Mouse (Mus musculus) neural tube, embryonic 13.5 days (tissue): ENCODE measurements at regions not wholly inside any gene's neighbourhood (a gene's known extent, or its start where the extent isn't known, plus 50 kb on each side); places are given as distances from the start of the nearest gene placed in this dataset.
A peak's percentile ranks its signal among the peaks of the same experiment; 100 is the strongest.

Source experiments
- ATAC-seq: fragments of 200-750 bp; cut with Nextera tagmentation; 2 replicates; pipeline ENCODE4 v1.8.0; 2017; ENCODE audit warnings: low read depth, mild to moderate bottlenecking, moderate TSS enrichment, moderate library complexity
- H3K27ac ChIP-seq: fragments of 300-500 bp; sonication (generic); replicated peaks from 2 replicates; pipeline ENCODE4 v1.5.1; 2015; ENCODE audit warnings: moderate library complexity, mild to moderate bottlenecking, inconsistent platforms
- H3K27me3 ChIP-seq: fragments of 300-500 bp; sonication (generic); 2 replicates; pipeline ENCODE4 v1.6.1; 2015; ENCODE audit warnings: mild to moderate bottlenecking, inconsistent platforms
- H3K36me3 ChIP-seq: fragments of 300-500 bp; sonication (generic); 2 replicates; pipeline ENCODE4 v1.6.1; 2015; ENCODE audit warnings: mild to moderate bottlenecking, inconsistent platforms
- H3K4me1 ChIP-seq: fragments of 300-500 bp; sonication (generic); replicated peaks from 2 replicates; pipeline ENCODE4 v1.6.1; 2015; ENCODE audit warnings: inconsistent platforms
- H3K4me2 ChIP-seq: fragments of 300-500 bp; sonication (generic); 2 replicates; pipeline ENCODE4 v1.6.1; 2015; ENCODE audit warnings: inconsistent platforms, mild to moderate bottlenecking, moderate library complexity
- H3K4me3 ChIP-seq: fragments of 300-500 bp; sonication (generic); 2 replicates; pipeline ENCODE4 v1.5.1; 2015; ENCODE audit warnings: mild to moderate bottlenecking, inconsistent platforms
- H3K9ac ChIP-seq: fragments of 300-500 bp; sonication (generic); 2 replicates; pipeline ENCODE4 v1.6.1; 2015; ENCODE audit warnings: moderate library complexity, mild to moderate bottlenecking, inconsistent platforms
- H3K9me3 ChIP-seq: fragments of 300-500 bp; sonication (generic); 2 replicates; pipeline ENCODE4 v1.6.1; 2016; ENCODE audit warnings: inconsistent platforms
- WGBS: fragments of 180-500 bp; shearing (Covaris S2); methylation state at CpG from one replicate; pipeline ENCODE4 v1.1.7; 2015; 5-methylcytosine and 5-hydroxymethylcytosine counted together

DNA sequence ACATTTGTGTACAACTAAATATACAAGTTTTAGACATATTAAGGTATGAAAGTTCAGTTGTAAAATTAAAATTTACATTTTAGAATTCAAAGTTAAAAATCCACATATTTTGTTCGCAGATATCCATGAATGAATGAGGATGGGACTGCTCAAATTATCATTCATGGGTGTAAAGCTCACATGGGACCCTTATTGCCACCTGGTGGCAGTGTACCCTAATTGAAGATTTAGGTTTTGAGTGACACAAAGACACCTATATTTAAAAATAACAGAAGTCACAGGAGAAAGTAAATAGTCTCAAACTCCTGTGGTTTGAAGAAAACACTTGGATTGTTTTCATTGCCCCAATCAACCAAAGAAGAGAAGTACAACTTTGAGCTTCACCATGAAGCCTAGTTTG lies 492.8 kb upstream of the A1bg start:
- H3K4me1 ChIP-seq, result no peaks in the 10 kb centered on the region
- no peak overlapping the region for H3K4me3 ChIP-seq
- WGBS, result 65% methylated on average over 1 of the region's 1 CpGs
- no peak overlapping the region for H3K4me2 ChIP-seq
- no peak overlapping the region for H3K27ac ChIP-seq
- no peak overlapping the region for H3K9ac ChIP-seq
- no peaks in the 10 kb centered on the region for H3K27me3 ChIP-seq
- no peaks in the 10 kb centered on the region for H3K9me3 ChIP-seq
- ATAC-seq, result no peak
- H3K36me3 ChIP-seq, result no peaks in the 10 kb centered on the region

DNA sequence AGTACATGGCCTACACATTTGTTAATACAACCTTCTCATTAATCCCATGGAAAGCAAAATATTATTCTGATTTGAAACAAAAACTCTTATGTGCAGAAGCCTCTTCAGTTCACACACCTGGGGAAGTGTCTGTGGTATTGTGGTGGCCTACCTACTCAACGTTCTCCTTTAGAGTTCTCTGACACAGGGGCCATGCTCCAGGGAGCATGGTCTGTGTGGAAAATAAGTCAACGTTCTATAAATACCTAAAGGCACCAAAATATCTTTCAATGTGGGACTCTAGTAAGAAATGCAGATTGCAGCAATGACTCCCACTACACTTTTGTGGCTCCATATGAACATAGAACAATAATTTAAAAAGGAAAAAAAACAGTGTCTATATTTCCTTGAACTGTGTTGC lies 489.0 kb upstream of the A1bg start:
- Histone ChIP-seq H3K9me3 (no peaks in the 10 kb centered on the region), H3K4me2 (no peak overlapping the region), H3K4me1 (no peaks in the 10 kb centered on the region), H3K27ac (no peak overlapping the region), H3K4me3 (no peak overlapping the region), H3K36me3 (no peaks in the 10 kb centered on the region), H3K9ac (no peak overlapping the region), H3K27me3 (no peaks in the 10 kb centered on the region)
- WGBS, result 94% methylated on average over 2 of the region's 2 CpGs
- ATAC-seq, result no peak

DNA sequence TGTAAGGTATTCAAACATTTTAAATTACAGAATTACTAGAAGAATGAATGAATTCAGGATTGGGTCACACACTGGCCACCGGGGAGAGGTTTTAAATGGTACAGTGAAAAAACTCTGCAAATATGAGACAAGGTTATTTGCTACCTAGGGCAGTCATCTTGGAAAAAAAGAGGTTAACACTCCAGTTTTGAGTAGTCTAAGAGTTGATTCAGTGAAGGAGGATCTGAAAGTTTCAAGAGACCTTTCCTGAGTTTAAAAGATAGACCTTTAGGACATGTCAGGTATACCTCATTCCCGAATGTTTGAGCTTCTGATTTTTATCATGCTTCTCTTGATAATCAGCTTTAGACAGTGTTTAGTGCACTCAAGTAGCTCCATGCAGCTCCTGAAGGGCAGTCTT lies 488.0 kb upstream of the A1bg start:
- no peaks in the 10 kb centered on the region for H3K27me3 ChIP-seq
- H3K9me3 ChIP-seq, result no peaks in the 10 kb centered on the region
- H3K4me1 ChIP-seq, result no peaks in the 10 kb centered on the region
- no peak for ATAC-seq
- H3K4me3 ChIP-seq, result no peak overlapping the region
- no peak overlapping the region for H3K4me2 ChIP-seq
- no peak overlapping the region for H3K9ac ChIP-seq
- no peak overlapping the region for H3K27ac ChIP-seq
- no peaks in the 10 kb centered on the region for H3K36me3 ChIP-seq
- 87% methylated on average over 2 of the region's 2 CpGs for WGBS

DNA sequence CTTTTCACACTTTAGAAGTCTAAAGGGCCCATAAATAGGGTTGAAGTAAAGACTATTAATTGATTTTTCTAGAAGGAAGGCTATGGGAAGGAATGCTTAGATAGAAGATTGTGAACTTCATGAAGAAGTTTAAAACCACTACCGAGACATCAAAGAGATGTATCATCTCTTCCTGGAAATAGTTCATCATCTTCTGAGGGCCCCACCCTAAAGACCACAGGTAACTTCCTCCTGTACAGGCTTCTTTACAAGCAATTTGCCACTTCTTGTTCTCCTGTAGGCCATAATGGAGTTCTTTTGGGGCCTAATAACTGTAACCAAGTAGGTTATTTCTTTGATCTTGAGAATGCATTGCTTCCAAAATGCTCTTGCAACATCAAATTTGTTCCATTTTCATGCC lies 485.8 kb upstream of the A1bg start:
- no peaks in the 10 kb centered on the region for H3K36me3 ChIP-seq
- no peaks in the 10 kb centered on the region for H3K27me3 ChIP-seq
- H3K4me3 ChIP-seq, result no peak overlapping the region
- H3K27ac ChIP-seq, result no peak overlapping the region
- no peak for ATAC-seq
- H3K4me2 ChIP-seq, result no peak overlapping the region
- 95% methylated on average over 1 of the region's 1 CpGs for WGBS
- H3K9ac ChIP-seq, result no peak overlapping the region
- H3K9me3 ChIP-seq, result no peaks in the 10 kb centered on the region
- H3K4me1 ChIP-seq, result no peaks in the 10 kb centered on the region

DNA sequence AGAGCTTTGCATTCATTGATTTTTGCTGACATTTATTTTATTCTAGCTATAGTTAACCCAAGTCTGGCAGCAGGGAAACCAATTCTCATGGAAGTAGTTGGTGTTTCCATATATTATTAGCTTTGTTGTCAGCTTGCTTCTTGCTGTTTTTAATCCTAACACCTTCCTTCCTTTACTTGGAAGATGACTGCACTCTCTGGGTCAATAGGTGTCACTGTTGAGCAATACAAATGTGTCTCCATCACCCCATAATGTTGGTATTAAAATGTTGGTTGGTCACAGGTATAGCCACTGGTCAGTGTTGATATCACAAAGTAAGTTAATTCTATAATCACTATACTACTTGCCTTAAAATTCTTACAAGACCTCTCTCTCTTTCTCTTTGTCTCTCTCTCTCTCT lies 477.9 kb upstream of the A1bg start:
- no peaks in the 10 kb centered on the region for H3K27me3 ChIP-seq
- no peaks in the 10 kb centered on the region for H3K9me3 ChIP-seq
- no peak overlapping the region for H3K27ac ChIP-seq
- H3K4me2 ChIP-seq, result no peak overlapping the region
- no peak overlapping the region for H3K4me3 ChIP-seq
- ATAC-seq, result no peak
- H3K9ac ChIP-seq, result no peak overlapping the region
- H3K4me1 ChIP-seq, result peaks cover 2% of the 10 kb centered on the region
- H3K36me3 ChIP-seq, result no peaks in the 10 kb centered on the region

DNA sequence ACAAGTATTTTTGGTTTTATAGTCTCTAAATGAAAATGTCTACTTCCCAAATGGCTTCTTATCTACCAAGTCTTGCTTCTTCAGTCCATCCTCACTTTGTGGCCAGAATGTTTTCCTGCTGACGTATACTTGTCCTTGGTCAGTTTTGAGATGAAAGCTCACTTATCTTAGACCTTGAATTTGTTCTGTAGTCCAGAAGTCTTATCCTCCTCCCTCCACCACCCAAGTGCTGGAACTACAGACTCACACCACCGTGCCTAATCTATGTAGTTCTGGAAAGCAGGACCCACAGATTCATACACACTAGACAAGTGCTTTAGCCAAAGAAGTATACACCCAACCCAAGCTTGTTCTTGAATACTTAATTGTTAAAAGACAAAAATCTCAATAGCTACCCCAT lies 477.2 kb upstream of the A1bg start:
- 86% methylated on average over 2 of the region's 2 CpGs for WGBS
- Histone ChIP-seq H3K4me1 (peaks cover 9% of the 10 kb centered on the region), H3K9me3 (no peaks in the 10 kb centered on the region), H3K9ac (no peak overlapping the region), H3K27me3 (no peaks in the 10 kb centered on the region), H3K36me3 (no peaks in the 10 kb centered on the region), H3K4me2 (no peak overlapping the region), H3K4me3 (no peak overlapping the region), H3K27ac (no peak overlapping the region)
- no peak for ATAC-seq

DNA sequence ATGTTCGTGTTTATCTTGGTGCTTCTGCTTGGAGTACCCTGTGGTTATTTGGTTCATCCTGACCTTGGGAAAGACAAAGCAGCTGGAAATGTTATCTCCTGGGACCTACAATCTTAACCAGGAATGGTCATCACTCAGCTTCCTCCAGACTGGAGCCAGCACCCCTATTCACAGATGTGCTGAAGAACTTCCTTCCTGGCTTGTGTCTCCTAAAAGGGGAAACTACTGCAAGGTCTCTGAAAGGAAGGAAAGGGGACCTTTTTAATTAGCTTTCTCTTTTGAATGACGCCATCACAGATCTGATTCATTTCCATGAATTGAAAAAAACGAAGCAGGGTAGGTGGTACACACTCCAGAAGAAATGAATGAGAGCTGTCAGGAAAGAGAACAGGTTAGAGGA lies 476.0 kb upstream of the A1bg start:
- WGBS, result 86% methylated on average over 3 of the region's 3 CpGs
- H3K4me2 ChIP-seq, result no peak overlapping the region
- ATAC-seq, result no peak

DNA sequence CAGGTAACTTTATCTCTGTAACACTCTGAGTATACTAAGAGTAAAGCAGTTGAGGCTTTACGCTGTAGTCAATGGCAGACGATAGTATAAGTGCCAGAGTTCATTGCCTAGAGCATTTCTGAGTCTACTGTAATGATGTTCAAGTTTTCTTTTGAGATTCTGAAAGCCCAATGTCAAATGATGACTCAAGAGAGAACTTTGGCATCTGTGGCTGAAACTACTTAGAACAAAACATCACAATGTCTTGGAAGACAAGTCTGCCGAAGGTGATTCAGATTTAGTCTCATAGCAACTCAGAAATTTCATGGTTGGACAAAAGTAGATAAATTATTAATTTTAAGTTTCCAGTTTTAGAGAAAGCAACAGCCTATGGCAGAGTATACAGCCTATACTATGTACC lies 474.2 kb upstream of the A1bg start:
- peaks cover 13% of the 10 kb centered on the region for H3K4me1 ChIP-seq
- no peak overlapping the region for H3K27ac ChIP-seq
- H3K36me3 ChIP-seq, result no peaks in the 10 kb centered on the region

More for the DNA sequence above, 476.0 kb upstream of the A1bg start:
- Histone ChIP-seq H3K36me3 (no peaks in the 10 kb centered on the region), H3K9me3 (no peaks in the 10 kb centered on the region), H3K9ac (no peak overlapping the region), H3K27me3 (no peaks in the 10 kb centered on the region), H3K4me1 (peaks cover 13% of the 10 kb centered on the region), H3K4me3 (no peak overlapping the region), H3K27ac (no peak overlapping the region)

DNA sequence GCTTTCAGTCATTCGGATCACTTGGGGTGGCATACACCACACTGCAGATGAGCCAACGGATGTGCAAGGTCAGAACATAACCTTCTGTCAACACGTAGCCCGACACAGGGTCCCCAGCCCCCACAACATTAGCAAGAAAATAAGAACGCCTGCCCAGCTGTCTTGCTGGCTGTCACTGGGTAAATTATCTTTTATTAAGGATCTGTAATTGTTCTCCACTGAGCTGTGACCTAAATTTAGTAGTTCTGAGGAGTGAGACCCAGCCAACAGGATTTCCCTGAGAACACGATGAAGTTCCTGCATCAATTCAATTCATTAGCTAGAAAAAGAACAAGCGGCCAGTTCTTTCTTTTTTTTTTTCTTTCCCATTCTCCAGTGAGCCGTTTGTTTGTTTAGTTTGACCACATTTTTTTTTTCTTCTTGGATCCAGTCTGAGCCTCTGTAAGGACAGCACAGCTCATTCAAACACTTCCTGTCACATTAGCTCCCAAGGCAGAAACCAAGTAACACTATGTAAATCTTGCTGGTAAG lies 472.5 kb upstream of the A1bg start:
- Histone ChIP-seq H3K4me1 (peaks cover 13% of the 10 kb centered on the region), H3K27me3 (no peaks in the 10 kb centered on the region), H3K36me3 (no peaks in the 10 kb centered on the region), H3K4me3 (no peak overlapping the region), H3K4me2 (no peak overlapping the region), H3K27ac (0 out of 2 replicates have a peak overlapping the region, but pooled peaks have one; percentile 28), H3K9ac (no peak overlapping the region), H3K9me3 (no peaks in the 10 kb centered on the region)
- ATAC-seq, result peak; percentile 61; the same call in 1 of the 2 replicates
- 12% methylated on average over 8 of the region's 8 CpGs for WGBS

More for the DNA sequence above, 474.2 kb upstream of the A1bg start:
- ATAC-seq, result no peak
- 92% methylated on average over 3 of the region's 3 CpGs for WGBS
- no peak overlapping the region for H3K9ac ChIP-seq
- H3K9me3 ChIP-seq, result no peaks in the 10 kb centered on the region
- no peaks in the 10 kb centered on the region for H3K27me3 ChIP-seq
- H3K4me2 ChIP-seq, result no peak overlapping the region
- no peak overlapping the region for H3K4me3 ChIP-seq

DNA sequence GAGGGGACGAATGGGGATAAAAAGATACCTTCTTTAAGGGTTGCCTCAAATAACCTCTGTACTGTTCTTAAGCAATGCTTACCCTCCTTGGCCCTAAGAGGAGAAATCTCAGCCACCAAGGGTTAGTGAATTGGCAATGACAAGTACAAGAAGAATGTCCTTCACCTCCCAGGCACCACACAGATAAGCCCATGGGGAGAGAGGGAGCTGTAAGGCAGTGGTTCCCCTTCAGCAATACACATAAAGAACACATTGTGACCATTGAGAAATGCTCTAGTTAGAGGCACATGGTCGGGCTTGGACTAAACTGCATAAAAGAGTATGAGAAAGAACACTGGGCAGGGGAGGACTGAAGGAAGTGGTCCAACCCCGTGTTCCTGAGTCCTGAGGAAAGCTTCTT lies 457.9 kb upstream of the A1bg start:
- no peaks in the 10 kb centered on the region for H3K9me3 ChIP-seq
- WGBS, result 66% methylated on average over 3 of the region's 3 CpGs
- H3K27me3 ChIP-seq, result no peaks in the 10 kb centered on the region
- ATAC-seq, result no peak
- H3K36me3 ChIP-seq, result no peaks in the 10 kb centered on the region
- no peak overlapping the region for H3K9ac ChIP-seq
- no peak overlapping the region for H3K27ac ChIP-seq
- no peak overlapping the region for H3K4me2 ChIP-seq
- H3K4me1 ChIP-seq, result no peaks in the 10 kb centered on the region
- no peak overlapping the region for H3K4me3 ChIP-seq

DNA sequence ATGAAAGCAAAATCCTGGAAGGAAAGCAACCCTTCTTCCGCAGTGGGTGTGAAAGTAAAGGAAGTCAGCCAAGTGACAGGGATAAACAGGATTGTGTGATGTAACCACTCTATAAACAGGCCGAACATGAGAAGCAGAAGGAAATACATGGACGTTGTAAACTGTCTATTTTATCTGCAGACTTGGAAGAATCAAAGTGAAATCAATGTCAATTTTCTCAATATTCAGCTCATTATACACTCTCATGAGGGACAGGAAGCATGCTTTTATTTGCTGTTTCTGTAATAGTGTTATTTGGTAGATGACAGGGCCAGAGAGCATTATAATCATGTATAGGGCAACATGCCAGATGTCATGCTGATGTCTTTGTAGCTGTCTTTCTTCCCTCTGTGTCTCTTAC lies 443.5 kb upstream of the A1bg start:
- Histone ChIP-seq H3K27me3 (no peaks in the 10 kb centered on the region), H3K4me3 (no peak overlapping the region), H3K4me2 (no peak overlapping the region), H3K36me3 (no peaks in the 10 kb centered on the region), H3K27ac (no peak overlapping the region), H3K9ac (no peak overlapping the region), H3K9me3 (no peaks in the 10 kb centered on the region), H3K4me1 (no peaks in the 10 kb centered on the region)
- 90% methylated on average over 3 of the region's 3 CpGs for WGBS
- no peak for ATAC-seq

DNA sequence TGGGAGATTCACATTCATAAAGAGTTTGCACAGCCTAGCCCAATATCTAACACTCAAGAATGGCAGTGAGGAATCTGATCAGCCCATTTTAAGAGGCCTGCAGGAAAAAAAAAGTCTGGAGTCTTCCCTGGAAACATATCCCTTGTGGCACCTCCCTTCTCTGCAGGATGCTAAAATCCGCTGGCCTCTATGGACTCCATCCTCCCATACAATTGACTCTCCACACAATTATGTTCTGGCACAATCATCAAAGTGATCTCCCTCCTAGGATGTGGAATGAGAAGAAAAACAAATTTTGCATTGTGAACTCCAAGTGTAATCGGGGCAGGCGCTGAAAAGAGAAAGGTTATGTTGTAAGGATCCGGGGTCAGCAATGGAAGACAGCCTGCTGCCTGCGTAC lies 442.7 kb upstream of the A1bg start:
- 85% methylated on average over 5 of the region's 5 CpGs for WGBS
- H3K27me3 ChIP-seq, result no peaks in the 10 kb centered on the region

DNA sequence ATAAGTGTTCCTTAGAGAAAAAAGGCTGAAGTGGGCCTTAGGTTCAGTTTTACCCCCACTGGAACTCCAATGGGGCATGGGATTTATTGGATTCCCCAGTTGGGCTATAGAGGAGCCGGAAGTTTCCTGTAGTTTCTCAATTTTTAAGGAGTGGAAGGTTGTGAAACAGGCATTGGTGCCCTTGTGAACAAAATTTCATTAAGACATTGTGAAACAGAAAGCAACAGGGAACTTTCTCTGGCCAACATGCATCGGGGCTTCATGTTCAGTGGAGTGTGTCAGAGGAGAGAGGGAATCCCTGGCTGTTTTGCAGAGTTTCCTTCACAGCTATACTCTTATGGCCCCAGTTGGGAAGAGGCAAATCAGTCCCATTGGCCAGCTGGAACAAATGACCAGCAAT lies 441.6 kb upstream of the A1bg start:
- Histone ChIP-seq H3K36me3 (no peaks in the 10 kb centered on the region), H3K4me2 (no peak overlapping the region), H3K4me1 (no peaks in the 10 kb centered on the region), H3K9ac (no peak overlapping the region), H3K27ac (no peak overlapping the region), H3K9me3 (no peaks in the 10 kb centered on the region), H3K4me3 (no peak overlapping the region), H3K27me3 (no peaks in the 10 kb centered on the region)
- 84% methylated on average over 2 of the region's 2 CpGs for WGBS
- ATAC-seq, result no peak

More for the DNA sequence above, 442.7 kb upstream of the A1bg start:
- Histone ChIP-seq H3K36me3 (no peaks in the 10 kb centered on the region), H3K27ac (no peak overlapping the region), H3K4me1 (no peaks in the 10 kb centered on the region), H3K9me3 (no peaks in the 10 kb centered on the region), H3K4me2 (no peak overlapping the region), H3K4me3 (no peak overlapping the region), H3K9ac (no peak overlapping the region)
- ATAC-seq, result no peak
